Mouse (Mus musculus) adrenal gland, postnatal 14 days (tissue): Measurements from ENCODE around the gene Tomm40. TPM values are rescaled to one million over a fixed set of nuclear protein-coding genes. Genes with fewer than 3 reads are reported as not detected.

ENCODE experiments used
- DNase-seq: peaks from one replicate; pipeline ENCODE4 v3.0.0; 2021; ENCODE audit warnings: mixed read lengths
- long read RNA-seq, 2 experiments: library from polyadenylated mRNA; stranded (forward); transcript quantifications; one replicate each; pipeline ENCODE4 v2.0.0; 2021
- total RNA-seq: library from RNA; stranded (reverse); gene quantifications from 2 replicates; pipeline ENCODE4 v1.2.3, GENCODE M21; 2021

Tomm40 gene
- 136 and 145 TPM in 2 replicates for total RNA-seq
- long read RNA-seq, experiment 1, transcript Tomm40-202 (10 exons, 1,577 nt) = major isoform, 281 of 356 reads
- long read RNA-seq, experiment 1, transcript Tomm40-201 (9 exons, 1,646 nt) = minor isoform, 50 of 356 reads
- long read RNA-seq, experiment 1, partial matches to known transcripts = 12 of 356 reads
- long read RNA-seq, experiment 1, other reads (novel, unspliced or antisense) = 13 of 356 reads
- long read RNA-seq, experiment 2, transcript Tomm40-202 (10 exons, 1,577 nt) = major isoform, 177 of 240 reads
- long read RNA-seq, experiment 2, transcript Tomm40-201 (9 exons, 1,646 nt) = minor isoform, 36 of 240 reads
- long read RNA-seq, experiment 2, partial matches to known transcripts = 14 of 240 reads
- long read RNA-seq, experiment 2, other reads (novel, unspliced or antisense) = 13 of 240 reads

- peak; percentile 98 for DNase-seq
These were observed at the start of gene Tomm40 for GRCm38 (mm10) chr7:19715239-19716054. TSS of gene Tomm40 (minus strand) at chr7:19715438.

- no peak for DNase-seq
These were observed 49.3 kb upstream of the Tomm40 start for GRCm38 (mm10) chr7:19764581-19764980.

- DNase-seq = no peak
These were observed 48.7 kb upstream of the Tomm40 start for GRCm38 (mm10) chr7:19763829-19764477.

GRCm38 (mm10) chr7:19762283-19762682 lies 47.0 kb upstream of the Tomm40 start:
- no peak for DNase-seq

GRCm38 (mm10) chr7:19760021-19760420 lies 44.8 kb upstream of the Tomm40 start:
- no peak for DNase-seq

GRCm38 (mm10) chr7:19758623-19759022 lies 43.4 kb upstream of the Tomm40 start:
- no peak for DNase-seq

GRCm38 (mm10) chr7:19755851-19756786 lies 40.9 kb upstream of the Tomm40 start:
- peak; percentile 77 for DNase-seq

- DNase-seq = no peak
These were observed 39.8 kb upstream of the Tomm40 start for GRCm38 (mm10) chr7:19755008-19755407.

GRCm38 (mm10) chr7:19754065-19754464 lies 38.8 kb upstream of the Tomm40 start:
- no peak for DNase-seq

GRCm38 (mm10) chr7:19753587-19753986 lies 38.3 kb upstream of the Tomm40 start:
- no peak for DNase-seq

- DNase-seq = no peak
These were observed 37.4 kb upstream of the Tomm40 start for GRCm38 (mm10) chr7:19752652-19753051.

GRCm38 (mm10) chr7:19751070-19751383 lies 35.8 kb upstream of the Tomm40 start:
- DNase-seq = no peak

GRCm38 (mm10) chr7:19750217-19751069 lies 35.2 kb upstream of the Tomm40 start, which contains the start of gene Nectin2:
TSS of gene Nectin2 (minus strand) at chr7:19750483.
- DNase-seq = peak; percentile 97

- peak; percentile 99 for DNase-seq
These were observed 34.4 kb upstream of the Tomm40 start for GRCm38 (mm10) chr7:19749389-19750216.

GRCm38 (mm10) chr7:19748219-19749195 lies 33.3 kb upstream of the Tomm40 start:
- DNase-seq = peak; percentile 60

- DNase-seq = peak; percentile 57
These were observed 32.4 kb upstream of the Tomm40 start for GRCm38 (mm10) chr7:19747420-19748218.

GRCm38 (mm10) chr7:19746426-19747201 lies 31.4 kb upstream of the Tomm40 start:
- no peak for DNase-seq
